Mouse (Mus musculus) limb, embryonic 12.5 days (tissue): Measurements from ENCODE around the gene Prr13. TPM values are rescaled to one million over a fixed set of nuclear protein-coding genes. Genes with fewer than 3 reads are reported as not detected.

ENCODE experiments used
- ATAC-seq: fragments of 200-750 bp; cut with Nextera tagmentation; 2 replicates; pipeline ENCODE4 v1.8.0; 2017; ENCODE audit warnings: low read depth, moderate TSS enrichment; ENCODE audit not compliant: insufficient number of reproducible peaks, insufficient read depth, low FRiP score, low TSS enrichment
- H3K27ac ChIP-seq: fragments of 300-500 bp; sonication (generic); 2 replicates; pipeline ENCODE4 v1.5.1; 2016; ENCODE audit warnings: mild to moderate bottlenecking, moderate library complexity
- H3K27me3 ChIP-seq: fragments of 300-500 bp; sonication (generic); 2 replicates; pipeline ENCODE4 v1.6.1; 2016; ENCODE audit warnings: mild to moderate bottlenecking, moderate library complexity
- H3K36me3 ChIP-seq: fragments of 300-500 bp; sonication (generic); 2 replicates; pipeline ENCODE4 v1.6.1; 2016; ENCODE audit warnings: mild to moderate bottlenecking, moderate library complexity
- H3K4me1 ChIP-seq: fragments of 300-500 bp; sonication (generic); replicated peaks from 2 replicates; pipeline ENCODE4 v1.6.1; 2016
- H3K4me2 ChIP-seq: fragments of 300-500 bp; sonication (generic); 2 replicates; pipeline ENCODE4 v1.6.1; 2016; ENCODE audit warnings: mild to moderate bottlenecking, moderate library complexity
- H3K4me3 ChIP-seq: fragments of 300-500 bp; sonication (generic); replicated peaks from 2 replicates; pipeline ENCODE4 v1.5.1; 2016; ENCODE audit warnings: mild to moderate bottlenecking
- H3K9ac ChIP-seq: fragments of 300-500 bp; sonication (generic); replicated peaks from 2 replicates; pipeline ENCODE4 v1.6.1; 2016; ENCODE audit warnings: mild to moderate bottlenecking, moderate library complexity
- H3K9me3 ChIP-seq: fragments of 300-500 bp; sonication (generic); 2 replicates; pipeline ENCODE4 v1.6.1; 2016; ENCODE audit warnings: mild to moderate bottlenecking, moderate library complexity
- WGBS: fragments of 180-500 bp; shearing (Covaris S2); methylation state at CpG from one replicate; pipeline ENCODE4 v1.1.7; 2016; 5-methylcytosine and 5-hydroxymethylcytosine counted together
- polyA plus RNA-seq: library from polyadenylated mRNA; unstranded; fragments of >200 nt; fragmentation: Nextera tagmentation; extraction: Ambion mirVana; gene quantifications from 2 replicates; pipeline ENCODE4 v1.2.1, GENCODE M21; 2016

Prr13 gene
- polyA plus RNA-seq, 1 experiment from 2014 or later: 68.1 TPM

DNA sequence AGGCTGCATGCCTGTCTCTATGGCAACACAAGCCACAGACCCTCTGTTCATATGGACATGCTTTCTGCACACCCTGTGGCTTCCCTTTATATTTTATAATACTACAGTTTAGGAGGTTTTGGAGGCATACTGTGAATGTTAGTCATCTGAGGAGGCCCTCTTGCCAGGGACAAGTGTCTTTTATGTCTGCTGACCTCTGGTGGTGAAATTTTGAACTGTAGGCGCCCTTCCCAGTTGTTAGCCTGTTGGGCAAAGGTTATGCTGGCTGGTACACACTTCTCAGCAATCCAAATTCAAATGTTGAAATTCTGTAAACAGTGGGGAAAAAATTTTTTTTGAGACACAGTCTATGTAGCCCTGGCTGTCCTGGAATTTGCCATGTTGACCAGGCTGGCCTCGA, 16.3 kb upstream of the Prr13 start:
- no peaks in the 10 kb centered on the region for H3K27me3 ChIP-seq
- H3K9me3 ChIP-seq: no peaks in the 10 kb centered on the region
- no peak for ATAC-seq
- H3K4me1 ChIP-seq: no peaks in the 10 kb centered on the region; the same call in 1 of the 2 replicates
- peaks cover 4% of the 10 kb centered on the region; the same call in 1 of the 2 replicates for H3K36me3 ChIP-seq
- H3K4me3 ChIP-seq: no peak overlapping the region
- no peak overlapping the region; the same call in 1 of the 2 replicates for H3K27ac ChIP-seq
- 49% methylated on average over 2 of the region's 2 CpGs for WGBS
- H3K4me2 ChIP-seq: no peak overlapping the region
- no peak overlapping the region for H3K9ac ChIP-seq

DNA sequence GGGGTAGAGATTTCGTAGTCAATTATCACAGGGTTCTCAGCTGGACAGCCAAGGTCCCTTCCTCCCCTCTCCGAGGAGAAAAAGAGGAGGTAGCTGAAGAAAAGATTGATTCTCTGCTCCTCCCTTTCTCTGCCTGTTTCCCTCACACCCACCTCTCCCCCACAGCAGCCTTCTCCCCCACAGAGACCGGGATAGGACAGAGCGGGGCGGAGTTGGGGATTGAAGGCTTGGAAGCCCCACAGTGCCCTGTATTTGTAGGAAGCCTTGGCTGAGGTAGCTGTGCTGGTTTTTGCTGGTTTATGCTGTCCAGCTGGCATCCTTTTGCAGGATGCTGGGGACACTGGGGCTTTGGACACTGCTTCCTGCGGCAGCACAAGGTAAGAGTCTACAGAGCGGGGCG, 13.7 kb upstream of the Prr13 start, which contains the start of gene Amhr2:
Amhr2 (plus strand) TSS at position 222 of the 400 bp plus-strand sequence.
- ATAC-seq: no peak
- H3K27ac ChIP-seq: no peak within 1 kb of the TSS
- H3K36me3 ChIP-seq: no peaks in the 10 kb centered on the region
- H3K9me3 ChIP-seq: no peaks in the 10 kb centered on the region
- WGBS: 64% methylated on average over 8 of the region's 8 CpGs
- H3K4me1 ChIP-seq: no peaks in the 10 kb centered on the region; the same call in 1 of the 2 replicates
- no peak within 1 kb of the TSS for H3K4me3 ChIP-seq
- H3K4me2 ChIP-seq: no peak within 1 kb of the TSS
- H3K9ac ChIP-seq: no peak within 1 kb of the TSS
- H3K27me3 ChIP-seq: no peaks in the 10 kb centered on the region

- ATAC-seq: no peak
- no peak overlapping the region for H3K9ac ChIP-seq
- H3K36me3 ChIP-seq: no peaks in the 10 kb centered on the region
- H3K4me1 ChIP-seq: no peaks in the 10 kb centered on the region; the same call in 1 of the 2 replicates
- H3K27ac ChIP-seq: no peak overlapping the region
- H3K4me2 ChIP-seq: no peak overlapping the region
- no peaks in the 10 kb centered on the region for H3K9me3 ChIP-seq
- no peaks in the 10 kb centered on the region for H3K27me3 ChIP-seq
- 47% methylated on average over 6 of the region's 6 CpGs for WGBS
- H3K4me3 ChIP-seq: no peak overlapping the region
Measured at GRCm38 (mm10) chr15:102446448-102446847, 12.4 kb upstream of the Prr13 start.

- Histone ChIP-seq H3K4me2 (no peak overlapping the region), H3K9ac (no peak overlapping the region), H3K27ac (no peak overlapping the region), H3K4me1 (no peaks in the 10 kb centered on the region), H3K4me3 (no peak overlapping the region), H3K36me3 (no peaks in the 10 kb centered on the region), H3K9me3 (no peaks in the 10 kb centered on the region), H3K27me3 (no peaks in the 10 kb centered on the region)
- ATAC-seq: no peak
- WGBS: 42% methylated on average over 8 of the region's 8 CpGs
Measured at GRCm38 (mm10) chr15:102449366-102449765, 9.5 kb upstream of the Prr13 start.

DNA sequence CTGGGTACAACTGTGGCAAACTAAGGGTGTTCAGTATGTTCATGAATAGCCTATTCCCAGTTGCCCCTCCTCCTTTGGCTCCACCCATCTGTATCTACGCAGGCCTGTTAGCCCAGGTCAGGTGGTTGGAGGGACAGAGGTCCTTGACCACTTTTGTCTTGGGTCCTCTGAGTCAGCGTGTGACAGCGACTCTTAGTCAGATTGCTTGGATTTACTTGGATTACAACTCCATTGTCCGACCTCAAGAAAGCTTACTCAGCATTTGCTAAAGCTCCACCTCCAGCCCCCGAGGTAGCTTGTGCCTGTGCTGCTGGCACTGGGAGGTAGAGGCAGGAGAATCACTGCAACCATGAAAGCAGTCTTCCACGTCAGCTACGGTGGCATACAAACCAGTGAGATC, 7.9 kb upstream of the Prr13 start:
- H3K4me1 ChIP-seq: no peaks in the 10 kb centered on the region
- ATAC-seq: no peak
- no peaks in the 10 kb centered on the region for H3K36me3 ChIP-seq
- no peaks in the 10 kb centered on the region for H3K9me3 ChIP-seq
- H3K4me2 ChIP-seq: no peak overlapping the region
- no peak overlapping the region for H3K9ac ChIP-seq
- no peak overlapping the region for H3K27ac ChIP-seq
- no peak overlapping the region for H3K4me3 ChIP-seq
- WGBS: 60% methylated on average over 7 of the region's 7 CpGs
- H3K27me3 ChIP-seq: no peaks in the 10 kb centered on the region

- Histone ChIP-seq H3K27me3 (no peaks in the 10 kb centered on the region), H3K4me1 (no peaks in the 10 kb centered on the region), H3K27ac (no peak overlapping the region), H3K36me3 (no peaks in the 10 kb centered on the region), H3K4me2 (no peak overlapping the region), H3K9me3 (no peaks in the 10 kb centered on the region), H3K4me3 (no peak overlapping the region), H3K9ac (no peak overlapping the region)
- 82% methylated on average over 26 of the region's 26 CpGs for WGBS
- no peak for ATAC-seq
Measured at GRCm38 (mm10) chr15:102451666-102452430, 7.0 kb upstream of the Prr13 start.

DNA sequence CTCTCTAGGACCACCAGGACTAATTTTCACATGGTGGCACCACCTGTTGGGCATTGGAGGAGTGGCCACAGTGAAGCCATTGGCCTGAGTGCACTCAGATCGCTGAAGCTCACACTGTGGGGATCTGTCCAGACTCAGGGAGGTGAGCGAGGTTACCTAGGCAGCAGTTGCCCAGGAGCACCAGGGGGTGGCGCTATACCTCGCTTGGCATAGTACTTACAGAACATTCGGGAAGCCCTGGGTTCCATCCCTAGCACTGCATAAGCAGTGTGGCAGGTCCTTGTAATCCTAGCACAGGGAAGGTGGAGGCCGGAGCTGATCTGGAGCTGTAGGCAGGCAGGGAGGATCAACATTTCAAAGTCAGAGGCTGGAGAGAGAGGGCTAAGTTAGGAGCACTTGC, 2.8 kb upstream of the Prr13 start:
- H3K27ac ChIP-seq: no peak overlapping the region
- no peak for ATAC-seq

GRCm38 (mm10) chr15:102458050-102458736, 635 bp upstream of the Prr13 start:
- no peak overlapping the region for H3K9ac ChIP-seq
- 72% methylated on average over 5 of the region's 5 CpGs for WGBS

More for the DNA sequence above, 2.8 kb upstream of the Prr13 start:
- H3K36me3 ChIP-seq: no peaks in the 10 kb centered on the region
- H3K4me1 ChIP-seq: peaks cover 9% of the 10 kb centered on the region; the same call in 1 of the 2 replicates
- H3K27me3 ChIP-seq: no peaks in the 10 kb centered on the region
- WGBS: 38% methylated on average over 6 of the region's 6 CpGs
- no peak overlapping the region for H3K9ac ChIP-seq
- no peaks in the 10 kb centered on the region for H3K9me3 ChIP-seq
- H3K4me3 ChIP-seq: no peak overlapping the region
- H3K4me2 ChIP-seq: no peak overlapping the region

DNA sequence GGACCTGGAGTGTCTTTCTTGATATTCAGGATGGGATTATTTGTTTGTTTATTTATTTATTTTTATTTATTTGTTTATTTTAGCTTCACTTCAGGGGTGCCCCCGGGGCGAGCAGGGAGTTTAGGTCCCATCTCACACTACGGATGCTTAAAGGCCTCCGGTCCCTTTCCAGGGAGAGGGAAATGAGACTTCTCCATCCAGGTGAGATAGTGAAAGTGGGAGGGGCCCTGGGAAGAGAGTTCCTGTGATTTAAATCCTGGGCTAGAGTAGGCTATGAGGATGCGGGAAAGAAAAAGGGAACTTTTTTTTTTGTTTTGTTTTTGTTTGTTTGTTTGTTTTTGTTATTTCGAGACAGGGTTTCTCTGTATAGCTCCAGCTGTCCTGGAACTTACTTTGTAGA, 553 bp downstream of the Prr13 start:
- H3K9me3 ChIP-seq: no peaks in the 10 kb centered on the region
- H3K27ac ChIP-seq: peak overlapping the region; percentile 18; the same call in 1 of the 2 replicates
- H3K4me2 ChIP-seq: peak overlapping the region; percentile 59
- 0 out of 2 replicates have a peak overlapping the region, but pooled peaks have one; percentile 13 for H3K9ac ChIP-seq
- no peak for ATAC-seq
- peak overlapping the region; percentile 41 for H3K4me3 ChIP-seq
- WGBS: 38% methylated on average over 6 of the region's 6 CpGs
- no peaks in the 10 kb centered on the region for H3K27me3 ChIP-seq
- peaks cover 7% of the 10 kb centered on the region; the same call in 1 of the 2 replicates for H3K36me3 ChIP-seq
- peaks cover 9% of the 10 kb centered on the region; the same call in 1 of the 2 replicates for H3K4me1 ChIP-seq

More at GRCm38 (mm10) chr15:102458050-102458736, 635 bp upstream of the Prr13 start:
- Histone ChIP-seq H3K4me3 (peak overlapping the region; percentile 41), H3K4me1 (peaks cover 9% of the 10 kb centered on the region; the same call in 1 of the 2 replicates), H3K4me2 (peak overlapping the region; percentile 59), H3K27me3 (no peaks in the 10 kb centered on the region), H3K36me3 (peaks cover 4% of the 10 kb centered on the region; the same call in 1 of the 2 replicates), H3K9me3 (no peaks in the 10 kb centered on the region), H3K27ac (no peak overlapping the region)
- no peak for ATAC-seq

DNA sequence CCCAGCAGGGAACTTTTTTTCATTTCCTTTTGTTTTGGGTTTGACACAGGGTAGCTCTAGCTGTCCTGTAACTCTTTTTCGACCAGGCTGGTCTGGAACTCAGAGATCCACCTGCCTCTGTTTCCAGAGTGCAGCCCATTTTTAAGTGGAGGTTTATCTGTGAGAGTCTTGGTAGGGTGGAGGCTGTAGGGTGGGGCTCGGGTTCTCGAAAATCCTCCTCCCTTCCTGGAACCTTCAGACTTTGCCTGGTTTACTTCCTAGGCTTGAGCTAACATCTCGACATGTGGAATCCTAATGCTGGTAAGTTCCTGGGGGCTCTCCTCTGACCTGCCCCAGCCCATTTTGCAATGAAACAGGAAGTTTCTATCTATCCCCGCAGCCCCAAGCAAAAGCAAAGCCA, 1.0 kb downstream of the Prr13 start:
- H3K4me3 ChIP-seq: peak overlapping the region; percentile 41; the same call in 1 of the 2 replicates
- peaks cover 7% of the 10 kb centered on the region; the same call in 1 of the 2 replicates for H3K36me3 ChIP-seq
- peak overlapping the region; percentile 59 for H3K4me2 ChIP-seq
- H3K9ac ChIP-seq: no peak overlapping the region
- H3K27ac ChIP-seq: no peak overlapping the region
- H3K27me3 ChIP-seq: no peaks in the 10 kb centered on the region
- H3K4me1 ChIP-seq: peaks cover 9% of the 10 kb centered on the region; the same call in 1 of the 2 replicates
- no peak for ATAC-seq
- H3K9me3 ChIP-seq: no peaks in the 10 kb centered on the region
- WGBS: 74% methylated on average over 5 of the region's 5 CpGs

- Histone ChIP-seq H3K9me3 (no peaks in the 10 kb centered on the region), H3K4me2 (peak overlapping the region; percentile 59; the same call in 1 of the 2 replicates), H3K9ac (no peak overlapping the region), H3K4me3 (no peak overlapping the region), H3K4me1 (peaks cover 9% of the 10 kb centered on the region; the same call in 1 of the 2 replicates), H3K36me3 (peaks cover 7% of the 10 kb centered on the region; the same call in 1 of the 2 replicates), H3K27ac (no peak overlapping the region), H3K27me3 (no peaks in the 10 kb centered on the region)
- ATAC-seq: no peak
- WGBS: 84% methylated on average over 12 of the region's 12 CpGs
Measured at GRCm38 (mm10) chr15:102460409-102460808, 1.6 kb downstream of the Prr13 start.
